Mouse (Mus musculus) limb, embryonic 14.5 days (tissue): ENCODE measurements around the gene Ccnl2. TPM values are rescaled to one million over a fixed set of nuclear protein-coding genes. Genes with fewer than 3 reads are reported as not detected.

ENCODE experiments used
- ATAC-seq: fragments of 200-750 bp; cut with Nextera tagmentation; 2 replicates; pipeline ENCODE4 v1.8.0; 2017; ENCODE audit warnings: low read depth, moderate number of reproducible peaks, moderate TSS enrichment; ENCODE audit not compliant: low FRiP score
- DNase-seq: peaks from one replicate; pipeline ENCODE4 v3.0.0-alpha.2; 2015; ENCODE audit warnings: low spot score
- H3K27ac ChIP-seq: fragments of 300-500 bp; sonication (generic); replicated peaks from 2 replicates; pipeline ENCODE4 v1.5.1; 2014; ENCODE audit warnings: low read depth, mild to moderate bottlenecking, low read length, moderate library complexity, mixed read lengths
- H3K27me3 ChIP-seq: fragments of 300-500 bp; sonication (generic); 2 replicates; pipeline ENCODE4 v1.6.1; 2014; ENCODE audit warnings: low read length, mixed read lengths; ENCODE audit not compliant: control insufficient read depth, insufficient read depth
- H3K36me3 ChIP-seq: fragments of 300-500 bp; sonication (generic); 2 replicates; pipeline ENCODE4 v1.6.1; 2014; ENCODE audit warnings: mild to moderate bottlenecking, low read length, moderate library complexity, mixed read lengths; ENCODE audit not compliant: control insufficient read depth, insufficient read depth
- H3K4me1 ChIP-seq: fragments of 300-500 bp; sonication (generic); 2 replicates; pipeline ENCODE4 v1.6.1; 2014; ENCODE audit warnings: antibody characterized with exemption, low read length, mixed read lengths; ENCODE audit not compliant: control insufficient read depth, insufficient read depth
- H3K4me2 ChIP-seq: fragments of 300-500 bp; sonication (generic); replicated peaks from 2 replicates; pipeline ENCODE4 v1.6.1; 2014; ENCODE audit warnings: low read depth, mild to moderate bottlenecking, low read length, moderate library complexity; ENCODE audit not compliant: severe bottlenecking
- H3K4me3 ChIP-seq: fragments of 300-500 bp; sonication (generic); replicated peaks from 2 replicates; pipeline ENCODE4 v1.5.1; 2014; ENCODE audit warnings: low read length
- H3K9ac ChIP-seq: fragments of 300-500 bp; sonication (generic); 2 replicates; pipeline ENCODE4 v1.6.1; 2014; ENCODE audit warnings: mild to moderate bottlenecking, low read depth, low read length, moderate library complexity; ENCODE audit not compliant: severe bottlenecking
- H3K9me3 ChIP-seq: fragments of 300-500 bp; sonication (generic); 2 replicates; pipeline ENCODE4 v1.6.1; 2016; ENCODE audit warnings: low read length; ENCODE audit not compliant: control insufficient read depth
- POLR2A ChIP-seq: fragments of 200-500 bp; IDR thresholded peaks from 2 replicates; pipeline ENCODE4 v1.8.0; 2012; ENCODE audit warnings: inconsistent platforms, mild to moderate bottlenecking, moderate library complexity, borderline replicate concordance; ENCODE audit not compliant: insufficient read depth, insufficient read length; ENCODE audit errors: extremely low read depth
- WGBS: fragments of 180-500 bp; shearing (Covaris S2); extraction: QIAGEN DNeasy Blood & Tissue Kit; methylation state at CpG from one replicate; pipeline ENCODE4 v1.1.7; 2014; 5-methylcytosine and 5-hydroxymethylcytosine counted together
- microRNA-seq: library from miRNA; unstranded; fragments of <30 nt; microRNA quantifications from one replicate; pipeline ENCODE4, GENCODE M21; 2016
- polyA plus RNA-seq, 2 experiments: library from polyadenylated mRNA; depleted of rRNA in 1 of 2; stranded (reverse) in 1 of 2; unstranded in 1 of 2; fragments of >200 nt; fragmentation: Nextera tagmentation in 1 of 2; extraction: Ambion mirVana in 1 of 2; gene quantifications; 2 replicates each; pipeline versions ENCODE4 v1.2.1 to v1.2.3; 2012 to 2014

Ccnl2 gene
- polyA plus RNA-seq, 2 experiments, result 190 to 304 TPM

GRCm38 (mm10) chr4:155868614-155869298 is 56.5 kb downstream of the Ccnl2 start:
- WGBS, result 10% methylated on average over 20 of the region's 22 CpGs
- Histone ChIP-seq H3K4me1 (peaks cover 11% of the 10 kb centered on the region), H3K4me3 (peak overlapping the region; percentile 79), H3K9me3 (no peaks in the 10 kb centered on the region), H3K9ac (peak overlapping the region; percentile 67), H3K27ac (no peak overlapping the region), H3K27me3 (no peaks in the 10 kb centered on the region), H3K4me2 (peak overlapping the region; percentile 91), H3K36me3 (peaks cover 40% of the 10 kb centered on the region)
- peak; percentile 21; the same call in 1 of the 2 replicates for ATAC-seq
- TF ChIP-seq POLR2A, result no peak
- no peak for DNase-seq

DNA sequence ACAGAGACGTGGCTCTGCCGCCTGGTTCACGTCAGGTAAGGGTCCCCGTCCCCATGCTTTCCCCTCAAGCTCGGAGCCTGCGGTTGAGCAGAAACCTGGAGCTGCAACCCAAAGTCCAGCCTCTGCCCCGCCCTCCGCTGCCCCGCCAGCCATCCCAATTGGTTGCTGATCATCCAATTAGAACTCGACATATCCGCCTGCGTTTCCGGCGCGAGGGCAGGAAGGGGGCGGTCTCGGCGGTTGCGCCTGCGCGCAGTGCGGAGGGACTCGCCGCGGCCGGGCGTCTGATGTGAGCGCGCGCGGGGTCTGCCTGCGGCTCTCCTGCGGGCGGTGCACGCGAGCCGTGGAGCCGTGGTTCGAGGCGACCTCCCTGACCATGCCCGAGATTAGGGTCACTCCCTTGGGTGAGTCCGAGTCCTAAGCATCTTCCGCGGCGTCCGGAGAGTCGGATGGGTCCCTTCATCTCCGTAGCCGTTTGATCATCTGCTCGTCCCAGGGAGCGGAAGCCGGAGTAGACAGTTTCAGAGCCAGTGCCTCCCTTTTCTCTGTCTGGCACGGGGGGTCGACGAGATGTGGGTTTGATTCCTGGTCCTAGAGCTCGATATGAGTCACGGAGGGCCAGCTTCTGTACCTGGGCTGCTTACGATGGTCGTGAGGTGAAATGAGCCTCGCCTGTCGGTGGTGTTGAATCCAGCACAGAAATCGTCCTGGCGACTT is 57.2 kb downstream of the Ccnl2 start, which contains the start of the genes Cptp and Ints11:
TSS of gene Cptp (minus strand) at position 124 of the 717 bp plus-strand sequence.
TSS of gene Ints11 (plus strand) at position 230 of the 717 bp plus-strand sequence.
- under 1% methylated on average over 57 of the region's 63 CpGs for WGBS
- Histone ChIP-seq H3K4me1 (peaks cover 11% of the 10 kb centered on the region), H3K27me3 (no peaks in the 10 kb centered on the region), H3K36me3 (peaks cover 46% of the 10 kb centered on the region), H3K4me3 (peak within 1 kb of the TSS; percentile 79), H3K9me3 (no peaks in the 10 kb centered on the region), H3K4me2 (peak within 1 kb of the TSS; percentile 91), H3K9ac (peak within 1 kb of the TSS; percentile 72), H3K27ac (0 out of 2 replicates have a peak within 1 kb of the TSS, but pooled peaks have one; percentile 52)
- ATAC-seq (peak; percentile 97), DNase-seq (peak; percentile 94)
- TF ChIP-seq POLR2A, result 0 out of 2 replicates have a peak, but pooled peaks have one; percentile 70

DNA sequence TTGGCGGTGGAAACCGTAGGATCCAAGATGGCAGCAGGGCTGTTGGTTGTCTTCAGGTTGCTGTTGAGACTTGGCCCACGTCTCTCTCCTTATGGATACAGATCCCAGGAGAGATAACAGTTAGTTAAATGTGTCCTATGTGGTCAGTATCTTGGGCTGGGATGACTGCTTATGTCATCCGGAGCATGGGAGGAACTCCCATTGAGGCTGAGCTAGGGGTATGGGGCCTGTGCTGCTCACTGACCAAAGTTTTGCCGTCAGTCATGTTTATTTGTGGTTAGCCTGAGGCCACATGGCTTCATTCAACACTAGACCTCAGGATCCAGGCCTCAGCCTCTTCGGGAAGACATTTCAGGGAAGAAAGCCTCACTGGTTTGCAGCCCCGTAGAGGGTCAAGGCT is 59.1 kb downstream of the Ccnl2 start:
- no peaks in the 10 kb centered on the region for H3K9me3 ChIP-seq
- no peak for TF ChIP-seq POLR2A

More for the DNA sequence above, 59.1 kb downstream of the Ccnl2 start:
- H3K36me3 ChIP-seq, result peaks cover 44% of the 10 kb centered on the region
- no peak for ATAC-seq
- 93% methylated on average over 7 of the region's 7 CpGs for WGBS
- no peaks in the 10 kb centered on the region for H3K27me3 ChIP-seq
- no peak overlapping the region for H3K4me2 ChIP-seq
- H3K9ac ChIP-seq, result no peak overlapping the region
- no peak overlapping the region for H3K27ac ChIP-seq
- no peak overlapping the region for H3K4me3 ChIP-seq
- no peak for DNase-seq
- peaks cover 11% of the 10 kb centered on the region for H3K4me1 ChIP-seq

Small RNAs within 50 kb of the gene (microRNA-seq; reads per million reads assigned to microRNA genes)
- not detected for gene Gm27743

Other genes starting within 250 kb of the Ccnl2 start
- 10.9 and 13.8 TPM in 2 replicates for gene Slc35e2, start 211.1 kb upstream of the Ccnl2 start, polyA plus RNA-seq (2012; rRNA removed)
- gene Slc35e2, start 211.1 kb upstream of the Ccnl2 start, polyA plus RNA-seq (2014; fragmentation: Nextera tagmentation; extraction: Ambion mirVana), result 8.5 and 10.8 TPM in 2 replicates
- gene Cdk11b, start 187.6 kb upstream of the Ccnl2 start, polyA plus RNA-seq (2012; rRNA removed), result 45.3 and 65.6 TPM in 2 replicates
- 53.9 and 60.1 TPM in 2 replicates for gene Cdk11b, start 187.6 kb upstream of the Ccnl2 start, polyA plus RNA-seq (2014; fragmentation: Nextera tagmentation; extraction: Ambion mirVana)
- not detected in 2 replicates for gene Gm10563, start 167.1 kb upstream of the Ccnl2 start, polyA plus RNA-seq (2012; rRNA removed)
- gene Gm10563, start 167.1 kb upstream of the Ccnl2 start, polyA plus RNA-seq (2014; fragmentation: Nextera tagmentation; extraction: Ambion mirVana), result not detected in 2 replicates
- gene Mmp23, start 159.1 kb upstream of the Ccnl2 start, polyA plus RNA-seq (2012; rRNA removed), result 34.7 and 42.7 TPM in 2 replicates
- gene Mmp23, start 159.1 kb upstream of the Ccnl2 start, polyA plus RNA-seq (2014; fragmentation: Nextera tagmentation; extraction: Ambion mirVana), result 17.3 and 19.8 TPM in 2 replicates
- gene Mib2, start 143.3 kb upstream of the Ccnl2 start, polyA plus RNA-seq (2012; rRNA removed), result 77.4 and 97.5 TPM in 2 replicates
- 29.5 and 32.1 TPM in 2 replicates for gene Mib2, start 143.3 kb upstream of the Ccnl2 start, polyA plus RNA-seq (2014; fragmentation: Nextera tagmentation; extraction: Ambion mirVana)
- gene Fndc10, start 118.1 kb upstream of the Ccnl2 start, polyA plus RNA-seq (2012; rRNA removed), result 31.0 and 46.5 TPM in 2 replicates
- 8.1 and 9.4 TPM in 2 replicates for gene Fndc10, start 118.1 kb upstream of the Ccnl2 start, polyA plus RNA-seq (2014; fragmentation: Nextera tagmentation; extraction: Ambion mirVana)
- gene Ssu72, start 107.7 kb upstream of the Ccnl2 start, polyA plus RNA-seq (2012; rRNA removed), result 105 and 115 TPM in 2 replicates
- 131 and 135 TPM in 2 replicates for gene Ssu72, start 107.7 kb upstream of the Ccnl2 start, polyA plus RNA-seq (2014; fragmentation: Nextera tagmentation; extraction: Ambion mirVana)
- gene Tmem240, start 77.7 kb upstream of the Ccnl2 start, polyA plus RNA-seq (2012; rRNA removed), result 3.7 and 4.0 TPM in 2 replicates
- 0.88 and 1.1 TPM in 2 replicates for gene Tmem240, start 77.7 kb upstream of the Ccnl2 start, polyA plus RNA-seq (2014; fragmentation: Nextera tagmentation; extraction: Ambion mirVana)
- gene Atad3a, start 51.4 kb upstream of the Ccnl2 start, polyA plus RNA-seq (2012; rRNA removed), result 117 and 135 TPM in 2 replicates
- gene Atad3a, start 51.4 kb upstream of the Ccnl2 start, polyA plus RNA-seq (2014; fragmentation: Nextera tagmentation; extraction: Ambion mirVana), result 84.8 and 85.2 TPM in 2 replicates
- 12.4 and 14.9 TPM in 2 replicates for gene Vwa1, start 37.8 kb upstream of the Ccnl2 start, polyA plus RNA-seq (2012; rRNA removed)
- gene Vwa1, start 37.8 kb upstream of the Ccnl2 start, polyA plus RNA-seq (2014; fragmentation: Nextera tagmentation; extraction: Ambion mirVana), result 11.9 and 13.9 TPM in 2 replicates
- gene Tmem88b, start 26.6 kb upstream of the Ccnl2 start, polyA plus RNA-seq (2012; rRNA removed), result 2.0 and 2.6 TPM in 2 replicates
- gene Tmem88b, start 26.6 kb upstream of the Ccnl2 start, polyA plus RNA-seq (2014; fragmentation: Nextera tagmentation; extraction: Ambion mirVana), result 0.48 and 0.67 TPM in 2 replicates
- 0.23 TPM in 1 of 2 replicates, not detected in the other for gene Ankrd65, start 22.1 kb upstream of the Ccnl2 start, polyA plus RNA-seq (2012; rRNA removed)
- not detected in 2 replicates for gene Ankrd65, start 22.1 kb upstream of the Ccnl2 start, polyA plus RNA-seq (2014; fragmentation: Nextera tagmentation; extraction: Ambion mirVana)
- 72.2 and 97.5 TPM in 2 replicates for gene Mrpl20, start 9.6 kb upstream of the Ccnl2 start, polyA plus RNA-seq (2012; rRNA removed)
- 199 and 215 TPM in 2 replicates for gene Mrpl20, start 9.6 kb upstream of the Ccnl2 start, polyA plus RNA-seq (2014; fragmentation: Nextera tagmentation; extraction: Ambion mirVana)
- gene Aurkaip1, start 18.8 kb downstream of the Ccnl2 start, polyA plus RNA-seq (2012; rRNA removed), result 112 and 114 TPM in 2 replicates
- 126 and 129 TPM in 2 replicates for gene Aurkaip1, start 18.8 kb downstream of the Ccnl2 start, polyA plus RNA-seq (2014; fragmentation: Nextera tagmentation; extraction: Ambion mirVana)
- 218 and 302 TPM in 2 replicates for gene Mxra8, start 27.2 kb downstream of the Ccnl2 start, polyA plus RNA-seq (2012; rRNA removed)
- gene Mxra8, start 27.2 kb downstream of the Ccnl2 start, polyA plus RNA-seq (2014; fragmentation: Nextera tagmentation; extraction: Ambion mirVana), result 109 and 120 TPM in 2 replicates
- gene Dvl1, start 34.9 kb downstream of the Ccnl2 start, polyA plus RNA-seq (2012; rRNA removed), result 92.9 and 131 TPM in 2 replicates
- gene Dvl1, start 34.9 kb downstream of the Ccnl2 start, polyA plus RNA-seq (2014; fragmentation: Nextera tagmentation; extraction: Ambion mirVana), result 17.4 and 18.8 TPM in 2 replicates
- 0.31 and 0.51 TPM in 2 replicates for gene Tas1r3, start 50.9 kb downstream of the Ccnl2 start, polyA plus RNA-seq (2012; rRNA removed)
- gene Tas1r3, start 50.9 kb downstream of the Ccnl2 start, polyA plus RNA-seq (2014; fragmentation: Nextera tagmentation; extraction: Ambion mirVana), result 0.32 and 0.37 TPM in 2 replicates
- 15.0 and 20.5 TPM in 2 replicates for gene Cptp, start 57.0 kb downstream of the Ccnl2 start, polyA plus RNA-seq (2012; rRNA removed)
- 16.3 and 19.2 TPM in 2 replicates for gene Cptp, start 57.0 kb downstream of the Ccnl2 start, polyA plus RNA-seq (2014; fragmentation: Nextera tagmentation; extraction: Ambion mirVana)
- 57.4 and 60.7 TPM in 2 replicates for gene Ints11, start 57.1 kb downstream of the Ccnl2 start, polyA plus RNA-seq (2012; rRNA removed)
- gene Ints11, start 57.1 kb downstream of the Ccnl2 start, polyA plus RNA-seq (2014; fragmentation: Nextera tagmentation; extraction: Ambion mirVana), result 63.7 and 75.4 TPM in 2 replicates
- gene Pusl1, start 79.3 kb downstream of the Ccnl2 start, polyA plus RNA-seq (2012; rRNA removed), result 95.7 and 125 TPM in 2 replicates
- 54.9 and 57.2 TPM in 2 replicates for gene Pusl1, start 79.3 kb downstream of the Ccnl2 start, polyA plus RNA-seq (2014; fragmentation: Nextera tagmentation; extraction: Ambion mirVana)
- gene Acap3, start 79.3 kb downstream of the Ccnl2 start, polyA plus RNA-seq (2012; rRNA removed), result 33.8 and 41.6 TPM in 2 replicates
- 19.8 and 22.6 TPM in 2 replicates for gene Acap3, start 79.3 kb downstream of the Ccnl2 start, polyA plus RNA-seq (2014; fragmentation: Nextera tagmentation; extraction: Ambion mirVana)
- gene Ube2j2, start 131.3 kb downstream of the Ccnl2 start, polyA plus RNA-seq (2012; rRNA removed), result 106 and 117 TPM in 2 replicates
- gene Ube2j2, start 131.3 kb downstream of the Ccnl2 start, polyA plus RNA-seq (2014; fragmentation: Nextera tagmentation; extraction: Ambion mirVana), result 122 and 126 TPM in 2 replicates
- 37.0 and 44.3 TPM in 2 replicates for gene C1qtnf12, start 149.8 kb downstream of the Ccnl2 start, polyA plus RNA-seq (2012; rRNA removed)
- gene C1qtnf12, start 149.8 kb downstream of the Ccnl2 start, polyA plus RNA-seq (2014; fragmentation: Nextera tagmentation; extraction: Ambion mirVana), result 52.3 and 56.6 TPM in 2 replicates
- 11.3 and 15.2 TPM in 2 replicates for gene B3galt6, start 180.2 kb downstream of the Ccnl2 start, polyA plus RNA-seq (2012; rRNA removed)
- 17.0 and 18.8 TPM in 2 replicates for gene B3galt6, start 180.2 kb downstream of the Ccnl2 start, polyA plus RNA-seq (2014; fragmentation: Nextera tagmentation; extraction: Ambion mirVana)
- gene Sdf4, start 180.4 kb downstream of the Ccnl2 start, polyA plus RNA-seq (2012; rRNA removed), result 52.4 and 74.5 TPM in 2 replicates
- 171 TPM in 2 replicates for gene Sdf4, start 180.4 kb downstream of the Ccnl2 start, polyA plus RNA-seq (2014; fragmentation: Nextera tagmentation; extraction: Ambion mirVana)
- 4.8 and 5.8 TPM in 2 replicates for gene Tnfrsf4, start 201.4 kb downstream of the Ccnl2 start, polyA plus RNA-seq (2012; rRNA removed)
- gene Tnfrsf4, start 201.4 kb downstream of the Ccnl2 start, polyA plus RNA-seq (2014; fragmentation: Nextera tagmentation; extraction: Ambion mirVana), result 0.58 and 0.65 TPM in 2 replicates
- 1.9 TPM in 2 replicates for gene Tnfrsf18, start 213.7 kb downstream of the Ccnl2 start, polyA plus RNA-seq (2012; rRNA removed)
- gene Tnfrsf18, start 213.7 kb downstream of the Ccnl2 start, polyA plus RNA-seq (2014; fragmentation: Nextera tagmentation; extraction: Ambion mirVana), result 3.7 and 4.7 TPM in 2 replicates
- 4.0 and 4.2 TPM in 2 replicates for gene Ttll10, start 246.9 kb downstream of the Ccnl2 start, polyA plus RNA-seq (2012; rRNA removed)
- gene Ttll10, start 246.9 kb downstream of the Ccnl2 start, polyA plus RNA-seq (2014; fragmentation: Nextera tagmentation; extraction: Ambion mirVana), result 2.4 and 2.6 TPM in 2 replicates